Mouse (Mus musculus) cerebellum, adult 2 months (tissue): Measurements from ENCODE around the gene Lmbr1l.

Experiments used
- CTCF ChIP-seq: fragments of 200-500 bp; IDR thresholded peaks from 2 replicates; pipeline ENCODE4 v1.5.1; 2011; ENCODE audit warnings: low read depth, mild to moderate bottlenecking, control low read depth, low read length, moderate library complexity, borderline replicate concordance; ENCODE audit not compliant: insufficient read depth
- POLR2A ChIP-seq: fragments of 200-500 bp; IDR thresholded peaks from 2 replicates; pipeline ENCODE4 v1.6.1; 2011; ENCODE audit warnings: low read length, control low read depth, borderline replicate concordance; ENCODE audit not compliant: insufficient read depth

DNA sequence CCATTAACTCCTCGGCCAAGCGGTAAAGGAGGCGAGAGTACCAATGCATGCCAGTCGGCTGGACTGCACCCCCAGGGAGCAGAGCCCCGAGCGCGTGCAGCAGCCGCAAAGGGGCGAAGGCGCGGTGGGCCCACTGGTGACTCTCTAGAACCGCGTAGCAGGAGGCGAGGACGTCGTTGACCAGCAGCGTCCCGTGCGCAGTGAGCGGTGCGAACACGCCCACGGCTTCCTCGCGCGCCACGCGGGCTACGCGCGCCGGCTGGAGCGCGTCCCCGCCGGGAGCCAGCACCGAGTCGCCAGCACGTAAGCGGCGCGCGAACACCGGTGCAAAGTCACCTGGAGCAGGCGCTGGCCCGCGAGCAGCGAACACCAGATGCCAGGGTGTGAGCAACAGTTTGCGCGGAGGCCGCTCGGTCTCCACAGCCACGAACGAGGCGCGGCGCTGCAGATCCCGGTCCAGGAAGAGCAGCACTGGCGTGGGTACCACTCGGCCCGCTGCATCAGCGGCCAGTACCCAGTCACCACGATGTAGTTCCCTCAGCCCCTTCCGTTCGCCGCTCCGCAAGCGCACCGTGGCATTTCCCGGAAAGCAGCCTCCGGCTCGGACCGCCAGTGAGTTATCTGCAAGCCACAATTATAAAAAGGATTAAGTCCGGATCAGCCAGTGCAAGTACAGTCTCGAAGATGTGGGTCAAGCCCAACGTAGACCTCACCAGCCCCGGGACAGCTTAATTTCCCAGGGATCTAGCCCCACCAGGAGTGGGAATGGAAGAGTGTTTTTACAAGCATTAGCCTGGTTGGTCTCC, 23.9 kb downstream of the Lmbr1l start, which contains the start of gene Rhebl1:
- TF ChIP-seq CTCF (no peak), POLR2A (no peak)
